Mouse (Mus musculus): ENCODE data around the gene Lims1.

GRCm38 (mm10) chr10:58295605-58296004 is 27.7 kb upstream of the Lims1 start:
- TF ChIP-seq CTCF (IDR thresholded peaks at IDR 0.05; ENCODE audit: borderline replicate concordance, insufficient read depth, low read length) (no peak), POLR2A (IDR thresholded peaks at IDR 0.05; ENCODE audit: low read depth, low read length) (no peak)
